Mouse (Mus musculus) kidney, adult 2 months (tissue): ENCODE data around the gene Tmem132c.

ENCODE experiments used
- CTCF ChIP-seq: fragments of 200-500 bp; conservative IDR thresholded peaks from 2 replicates; pipeline ENCODE4 v1.5.1; 2011; ENCODE audit warnings: low read depth, mild to moderate bottlenecking, control low read depth, low read length, moderate library complexity, mixed read lengths; ENCODE audit not compliant: insufficient read depth, insufficient read length
- POLR2A ChIP-seq: fragments of 200-500 bp; IDR thresholded peaks from one replicate; pipeline ENCODE4 v1.6.1; 2011; ENCODE audit warnings: low read depth, low read length, control low read depth

- TF ChIP-seq POLR2A (no peak), CTCF (no peak)
Observed at GRCm38 (mm10) chr5:127478322-127478721, 236.7 kb downstream of the Tmem132c start.
